Mouse (Mus musculus) c-Kit-positive CD71-positive TER-119-negative erythroid progenitor cells, embryonic 14.5 days (primary cell): ENCODE results near the gene Sorl1.
"Not testable (repeated sequence)": the region's sequence is repeated elsewhere in the genome, so short reads cannot be mapped to it uniquely, and the experiment has no call there.

Source experiments
- DNase-seq: peaks from one replicate; pipeline ENCODE4 v3.0.0-alpha.2; 2013; ENCODE audit warnings: low read depth

The Sorl1 gene

DNA sequence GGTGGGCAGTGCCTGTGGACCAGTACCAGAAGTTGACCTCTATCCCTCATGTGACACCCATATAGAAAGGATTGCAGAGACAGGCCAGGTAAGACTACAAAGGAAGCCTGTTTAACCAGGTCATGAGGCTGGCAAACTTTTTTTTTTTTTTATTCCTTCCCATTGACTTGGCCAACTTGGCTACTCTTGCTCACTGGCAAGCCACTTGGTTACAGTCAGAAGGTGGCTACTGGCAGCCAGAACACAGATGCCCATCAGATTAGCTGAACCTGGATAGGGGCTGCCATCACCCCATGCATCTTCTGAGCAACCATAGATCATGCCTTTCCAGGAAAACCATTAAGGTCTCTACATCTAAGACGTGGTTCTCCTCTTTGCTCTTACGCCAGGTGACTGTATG is 31.3 kb downstream of the Sorl1 start:
- DNase-seq: no peak

DNA sequence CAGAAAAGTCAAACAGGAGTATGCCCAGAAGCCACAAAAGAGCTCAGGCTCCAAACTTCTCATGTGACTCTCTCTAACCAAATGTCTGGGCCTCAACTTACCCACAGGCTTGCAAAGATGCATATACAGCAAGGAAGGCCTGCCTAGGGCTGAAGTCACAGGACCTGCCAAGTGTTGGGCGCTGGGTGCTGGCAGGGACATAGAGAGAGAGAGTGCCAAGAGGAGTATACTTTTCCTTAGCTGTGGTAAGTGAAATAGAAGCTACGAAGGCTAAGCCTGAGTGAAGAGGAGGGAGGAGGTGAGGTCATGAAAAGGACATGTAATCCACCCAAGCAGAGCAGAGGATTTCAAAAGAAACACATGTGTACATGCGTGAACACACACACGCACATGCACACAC is 32.5 kb downstream of the Sorl1 start:
- DNase-seq: no peak

DNA sequence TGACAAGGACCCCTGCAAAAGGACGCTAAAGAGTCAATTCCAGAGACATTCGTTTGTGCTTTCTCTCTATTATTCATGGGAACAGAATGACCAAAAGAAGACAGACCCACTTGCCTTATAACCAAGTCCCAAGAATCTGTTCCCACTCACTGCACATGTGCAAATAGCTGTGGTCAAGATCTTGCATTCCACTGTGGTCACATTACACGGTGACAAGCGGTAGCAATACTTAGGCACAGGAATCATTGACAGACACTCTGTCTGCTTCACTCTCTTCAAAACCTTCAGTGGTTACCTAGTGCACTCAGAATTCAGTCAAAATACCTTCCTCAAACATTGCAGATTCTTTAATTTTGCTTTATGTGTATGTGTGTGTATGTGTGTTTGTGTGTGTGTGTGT is 36.2 kb downstream of the Sorl1 start:
- DNase-seq: no peak

DNA sequence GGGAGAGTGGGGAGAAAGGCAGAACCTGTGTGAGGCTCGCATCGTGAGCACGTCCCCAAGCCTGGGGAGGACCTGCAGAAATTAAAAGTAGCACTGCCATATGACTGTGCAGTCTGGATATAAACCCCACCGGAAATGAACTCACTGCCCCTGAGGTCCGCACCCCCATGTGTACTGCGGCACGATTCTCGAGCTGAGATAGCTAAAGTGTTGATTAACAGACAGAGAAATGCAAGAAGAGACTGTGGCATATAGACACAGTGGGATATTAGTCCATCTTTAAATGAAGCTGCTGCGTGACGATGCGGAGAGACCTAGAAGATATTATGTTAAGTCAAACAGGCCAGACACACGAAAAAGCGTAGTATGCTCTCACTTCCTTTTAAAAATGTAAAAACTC is 38.1 kb downstream of the Sorl1 start:
- DNase-seq: no peak

DNA sequence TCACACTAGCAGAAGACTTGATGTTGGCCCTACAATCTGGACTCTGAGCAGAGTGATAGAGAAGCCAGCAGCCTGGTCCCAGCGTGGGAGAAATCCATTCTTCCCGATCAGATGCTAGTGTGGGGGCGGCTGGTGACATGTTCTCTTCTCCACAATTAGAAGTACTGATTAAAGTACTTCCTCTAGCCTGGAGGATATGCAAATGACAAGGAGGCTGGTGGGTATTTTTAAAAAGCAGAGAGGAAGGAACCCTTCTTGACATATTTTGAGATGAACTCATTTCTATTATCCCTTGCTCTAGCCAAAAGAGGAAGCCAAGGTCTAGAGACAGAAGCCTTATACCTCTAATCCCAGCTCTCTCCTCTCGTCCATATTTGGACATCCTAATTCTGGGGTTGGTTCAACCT is 40.4 kb downstream of the Sorl1 start:
- DNase-seq: no peak

DNA sequence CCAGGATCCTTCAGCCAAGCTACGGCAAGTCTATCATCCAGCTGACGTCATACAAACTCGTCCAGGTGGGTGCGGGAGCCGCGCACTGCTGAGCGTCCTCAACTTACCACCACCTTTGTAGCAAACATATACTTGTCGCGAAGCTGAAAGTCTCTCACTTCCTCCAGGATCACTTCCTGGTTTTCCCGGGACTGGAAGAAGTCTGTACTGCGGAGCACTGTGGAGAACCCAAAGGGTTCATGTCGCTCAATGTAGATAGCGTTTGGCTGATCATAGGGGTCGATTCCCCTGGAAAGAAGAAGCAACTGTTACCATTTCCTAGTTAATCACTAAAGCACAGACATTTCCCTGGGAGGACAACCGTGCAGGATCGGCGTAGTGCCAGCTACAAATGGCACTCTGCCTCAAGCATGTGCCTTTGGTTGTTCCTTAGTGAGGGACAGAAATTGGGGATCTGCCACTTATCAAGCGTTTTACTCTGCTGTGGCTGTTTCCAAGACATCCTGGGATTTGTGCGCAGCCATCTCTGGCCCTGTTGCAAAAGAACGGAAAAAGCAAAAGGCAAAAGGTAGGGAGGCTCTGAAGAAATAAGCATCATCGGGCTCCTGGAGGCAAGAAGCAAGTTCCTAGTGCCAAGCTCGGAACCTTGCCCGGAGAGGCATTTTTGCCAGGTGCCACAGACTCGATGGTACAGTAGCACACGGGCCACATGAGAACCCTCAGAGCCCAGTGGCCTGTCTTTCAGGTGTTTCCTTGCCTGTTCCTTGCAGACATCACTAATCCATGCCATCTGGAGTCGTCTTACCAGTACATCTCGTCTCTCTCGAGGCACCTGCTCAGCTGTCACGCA is 42.2 kb downstream of the Sorl1 start:
- no peak for DNase-seq

DNA sequence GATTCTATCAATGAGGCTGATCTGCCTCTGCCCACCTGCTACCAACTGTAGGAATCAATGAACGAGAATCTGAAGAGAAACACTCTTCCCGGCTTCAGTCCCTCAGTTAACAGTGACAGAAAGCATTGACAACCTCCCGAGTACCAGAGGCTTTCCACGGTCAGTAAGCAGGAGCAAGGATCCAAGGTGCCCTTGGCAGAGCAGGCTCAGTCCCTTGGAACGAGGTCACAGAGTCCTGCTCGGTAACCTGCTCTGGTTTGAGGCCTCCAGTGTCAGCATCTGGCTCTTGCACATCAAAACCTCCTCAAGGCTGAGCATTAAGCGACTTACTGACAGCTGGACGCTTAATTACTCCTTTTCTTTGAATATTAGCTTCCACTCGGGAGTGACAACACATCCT is 43.4 kb downstream of the Sorl1 start:
- DNase-seq: no peak

DNA sequence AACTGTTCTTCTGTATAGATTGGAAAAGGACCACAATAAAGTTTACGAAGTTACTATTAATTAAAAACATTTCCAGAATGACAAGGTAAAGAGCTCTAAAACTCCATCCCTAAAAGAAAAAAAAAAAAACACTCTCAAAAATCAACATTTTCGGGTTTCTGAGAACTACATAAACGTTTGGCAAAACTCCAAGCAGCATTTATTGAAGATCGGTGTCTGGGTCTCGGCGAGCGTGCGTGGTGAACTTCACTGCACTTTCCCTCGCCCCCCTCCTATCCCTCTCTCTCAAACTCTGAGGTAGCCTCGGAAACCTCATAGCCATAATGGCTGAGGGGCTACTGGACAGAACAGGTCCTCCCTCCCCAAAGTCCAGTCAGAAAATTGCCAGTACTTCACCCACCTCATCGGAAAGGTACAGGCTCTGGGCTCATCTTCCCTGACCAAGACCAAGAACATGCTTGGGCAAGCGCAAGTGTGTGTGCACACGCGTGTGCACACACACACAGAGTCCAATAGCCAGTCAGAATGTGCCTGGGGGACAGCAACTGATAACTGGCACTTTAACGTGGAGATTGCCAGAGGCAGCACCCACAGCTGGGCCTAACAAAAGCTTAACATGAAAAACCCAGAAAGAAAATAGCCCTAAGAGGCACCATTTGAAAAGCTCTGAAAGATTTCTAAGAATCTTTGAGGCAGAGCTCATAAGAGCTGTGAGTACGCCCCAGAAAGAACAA is 46.8 kb downstream of the Sorl1 start:
- no peak for DNase-seq

DNA sequence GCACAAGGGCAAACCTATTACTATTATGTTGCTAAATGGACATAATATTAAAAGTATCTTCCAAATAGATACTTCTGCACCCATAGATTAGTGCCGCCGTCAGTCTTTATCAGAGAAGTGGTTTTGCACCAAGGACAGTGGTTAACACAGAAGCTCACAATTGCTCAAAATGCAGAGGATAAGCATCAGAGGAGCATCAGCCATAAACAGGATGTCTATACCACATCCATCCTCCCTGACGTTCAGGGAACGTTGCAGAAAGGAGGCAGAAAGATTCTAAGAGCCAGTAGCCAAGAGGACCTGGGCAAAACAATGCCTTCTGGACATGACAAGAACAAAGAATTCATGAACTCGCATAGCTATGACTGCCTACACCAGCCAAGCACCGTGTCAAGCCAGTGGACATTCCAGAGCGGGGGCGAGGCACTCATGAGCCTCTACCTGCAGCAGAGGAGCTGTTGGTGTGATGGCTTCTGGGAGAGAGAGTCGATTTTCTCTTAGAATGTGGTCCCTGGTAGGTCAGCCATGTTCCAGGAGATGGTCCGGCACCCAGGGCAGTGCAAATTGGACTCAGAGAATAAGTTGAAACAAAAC is 47.7 kb downstream of the Sorl1 start:
- DNase-seq: no peak

DNA sequence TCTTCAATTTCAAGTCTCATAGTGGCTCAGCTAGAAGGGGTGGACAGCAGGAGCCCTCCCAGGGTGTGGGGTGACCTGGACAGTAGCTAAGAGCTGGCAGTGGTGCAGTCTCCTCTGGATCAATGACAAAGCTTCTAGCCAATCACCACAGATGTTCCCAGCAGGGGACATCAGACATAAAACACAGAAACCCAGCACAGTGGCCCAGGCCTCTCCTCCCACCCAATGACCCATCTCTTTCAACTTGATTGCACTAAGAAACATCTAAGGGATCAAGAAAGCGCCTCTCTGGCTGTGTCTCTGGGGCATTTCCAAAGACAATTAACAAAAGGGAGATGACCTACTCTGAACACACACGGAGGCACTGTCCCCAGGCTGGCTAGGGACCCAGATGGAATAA is 48.9 kb downstream of the Sorl1 start:
- no peak for DNase-seq

DNA sequence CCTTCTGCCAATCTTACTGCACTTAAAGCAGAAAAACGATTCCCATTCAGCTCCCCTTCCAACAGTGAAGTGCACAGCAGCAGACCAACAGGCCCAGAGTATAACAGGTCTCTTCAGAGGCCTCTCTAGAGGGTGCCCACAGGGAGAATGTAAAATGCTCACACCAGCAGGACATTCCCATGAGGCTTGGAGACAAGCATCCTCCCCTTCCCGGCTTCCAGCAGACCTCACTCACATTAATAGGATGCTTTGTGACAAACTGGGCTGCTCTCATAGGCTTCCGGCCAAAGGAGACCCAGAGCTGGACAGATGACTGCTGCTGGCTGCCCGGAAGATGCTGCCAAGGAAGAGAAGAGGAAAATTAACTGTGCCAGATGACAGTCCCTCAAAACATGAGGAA is 52.1 kb downstream of the Sorl1 start:
- no peak for DNase-seq

DNA sequence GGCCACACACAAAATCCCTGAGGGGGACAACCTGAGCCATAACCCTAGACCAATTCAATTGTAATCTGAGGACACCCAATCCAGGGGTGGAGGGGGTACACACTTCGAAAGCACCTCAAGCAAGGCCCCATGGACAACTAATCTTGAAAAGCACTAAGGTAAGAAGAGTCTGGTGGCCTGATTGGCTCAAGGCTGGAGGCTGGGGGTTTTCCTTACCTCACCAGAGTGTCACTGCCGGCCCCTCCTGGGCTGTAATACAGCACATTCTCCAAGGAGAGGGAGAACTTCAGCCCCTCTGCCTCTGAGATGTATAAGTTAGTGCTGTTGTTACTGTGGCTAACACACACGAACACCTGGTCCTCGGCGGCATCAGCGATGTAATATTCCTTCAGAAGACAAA is 53.2 kb downstream of the Sorl1 start:
- no peak for DNase-seq

DNA sequence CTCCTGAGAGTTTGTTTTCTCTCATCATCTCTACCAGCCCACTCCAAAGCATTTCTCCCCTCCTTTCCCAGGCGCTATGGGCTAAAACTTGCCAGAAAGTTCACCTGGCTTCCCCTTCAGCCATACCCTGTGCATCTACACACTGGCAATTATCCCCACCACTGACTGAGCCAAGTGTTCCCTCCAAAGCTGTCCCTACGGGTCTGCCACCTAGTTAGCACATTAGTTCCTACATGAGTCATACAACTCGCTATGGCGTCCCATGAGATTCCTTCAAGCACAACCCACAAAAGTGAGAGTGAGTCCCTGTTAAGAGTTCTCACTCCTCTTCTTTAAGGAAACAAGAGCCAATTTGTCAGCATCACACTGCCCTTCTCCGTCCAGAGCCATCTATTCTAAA is 54.6 kb downstream of the Sorl1 start:
- no peak for DNase-seq

DNA sequence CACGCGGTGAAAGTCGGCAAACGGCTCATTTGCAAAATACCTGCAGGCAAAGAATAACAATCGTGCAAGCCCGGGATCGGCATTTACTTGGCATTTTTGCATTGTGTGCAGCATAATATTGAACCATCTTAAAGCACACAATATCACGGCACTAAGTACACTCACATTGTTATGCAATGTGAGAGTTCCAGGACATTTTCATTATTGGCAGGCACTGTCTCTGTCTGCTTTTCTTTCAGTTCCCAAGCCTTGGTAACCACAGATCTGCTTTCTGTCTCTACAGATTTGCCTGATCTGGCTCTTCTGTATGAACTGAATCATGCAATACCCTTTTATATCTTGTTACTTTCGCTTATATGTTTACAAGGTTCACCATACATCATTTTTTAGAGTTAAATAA is 56.1 kb downstream of the Sorl1 start:
- DNase-seq: no peak

DNA sequence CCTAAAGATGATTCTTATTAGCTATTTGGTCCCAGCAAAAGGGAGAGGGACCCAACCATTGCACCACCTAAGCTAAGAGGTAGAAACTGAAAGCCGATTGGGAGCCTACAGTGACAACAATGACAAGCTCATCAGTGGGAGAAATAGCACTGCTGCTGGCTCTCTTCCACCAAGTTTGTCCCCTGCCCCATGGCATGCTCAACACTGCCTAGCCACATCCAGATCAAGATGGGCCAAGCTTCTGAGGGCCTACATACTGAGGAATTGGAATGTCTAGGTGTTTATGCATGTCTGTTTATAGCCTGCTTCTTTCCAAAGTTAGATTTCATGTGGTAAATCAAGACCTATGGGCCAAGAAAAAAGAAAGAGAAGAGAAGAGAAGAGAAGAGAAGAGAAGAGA is 58.3 kb downstream of the Sorl1 start:
- DNase-seq: no peak

DNA sequence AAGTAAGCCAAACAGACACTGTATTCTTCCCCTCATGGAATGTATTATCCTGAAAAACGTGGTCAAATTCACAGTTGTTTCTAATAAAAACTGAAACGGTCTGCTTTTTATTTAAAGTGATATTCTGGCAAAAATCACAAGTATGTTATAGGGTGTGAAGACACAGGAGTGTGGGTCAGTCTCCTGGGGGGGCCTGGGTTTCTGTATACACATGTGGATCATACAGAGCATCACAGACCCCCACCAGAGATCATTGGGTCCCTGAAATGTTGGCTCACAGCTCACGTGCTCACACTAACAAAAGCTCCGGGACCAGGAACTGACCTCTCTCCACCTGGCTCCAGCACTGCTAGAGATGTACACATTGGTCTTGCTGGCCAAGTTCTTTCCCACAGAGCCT is 60.7 kb downstream of the Sorl1 start:
- no peak for DNase-seq

DNA sequence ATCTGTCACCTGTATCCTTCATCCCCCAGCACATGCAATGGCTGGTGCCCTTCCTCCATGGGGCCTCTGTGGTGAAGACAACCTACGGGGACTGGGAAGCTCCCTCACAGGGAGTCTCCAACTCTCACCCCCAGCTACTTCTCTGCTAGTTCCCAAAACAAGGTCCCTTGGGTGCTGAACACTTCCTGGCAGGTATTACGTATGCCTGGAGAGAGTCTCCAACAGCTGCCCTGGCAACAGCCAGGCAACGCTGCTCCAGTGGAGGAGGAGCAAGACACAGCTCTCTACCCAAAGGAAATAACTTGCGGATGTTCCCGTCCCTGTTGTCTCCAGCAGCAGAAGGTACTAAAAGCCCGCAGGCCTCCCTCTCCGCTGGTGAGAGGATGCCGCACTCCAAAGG is 61.8 kb downstream of the Sorl1 start:
- no peak for DNase-seq

DNA sequence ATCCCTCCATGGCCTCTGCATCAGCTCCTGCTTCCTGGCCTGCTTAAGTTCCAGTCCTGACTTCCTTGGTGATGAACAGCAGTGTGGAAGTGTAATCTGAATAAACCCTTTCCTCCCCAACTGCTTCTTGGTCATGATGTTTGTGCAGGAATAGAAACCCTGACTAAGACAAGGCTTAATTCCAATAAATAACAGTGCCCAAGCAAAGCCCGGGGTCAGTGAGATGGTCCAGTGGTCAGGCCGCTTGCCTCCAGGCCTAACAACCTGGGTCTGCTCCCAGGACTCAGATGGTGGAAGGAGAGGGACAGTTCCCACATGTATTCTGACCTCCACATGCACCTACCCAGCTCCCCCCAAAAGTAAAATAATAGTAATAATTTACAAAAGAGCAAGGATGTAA is 65.1 kb downstream of the Sorl1 start:
- DNase-seq: not testable (repeated sequence)

DNA sequence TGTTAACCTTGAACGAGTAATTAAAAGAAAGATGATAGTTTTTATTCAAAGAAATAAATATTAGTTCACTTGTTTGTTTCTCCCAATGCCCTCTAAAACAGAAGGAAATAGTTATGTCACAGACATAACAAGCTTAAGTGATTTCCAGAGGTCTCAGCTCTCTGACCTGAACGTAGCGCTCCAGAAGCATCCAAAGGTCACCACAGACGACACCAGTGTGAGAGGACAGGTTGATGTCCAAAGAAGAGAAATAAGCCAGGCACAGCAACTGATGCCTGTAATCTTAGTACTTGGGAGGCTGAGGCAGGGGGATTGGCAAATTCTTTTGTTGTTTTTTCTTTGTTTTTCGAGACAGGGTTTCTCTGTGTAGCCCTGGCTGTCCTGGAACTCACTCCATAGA is 67.5 kb downstream of the Sorl1 start:
- no peak for DNase-seq

DNA sequence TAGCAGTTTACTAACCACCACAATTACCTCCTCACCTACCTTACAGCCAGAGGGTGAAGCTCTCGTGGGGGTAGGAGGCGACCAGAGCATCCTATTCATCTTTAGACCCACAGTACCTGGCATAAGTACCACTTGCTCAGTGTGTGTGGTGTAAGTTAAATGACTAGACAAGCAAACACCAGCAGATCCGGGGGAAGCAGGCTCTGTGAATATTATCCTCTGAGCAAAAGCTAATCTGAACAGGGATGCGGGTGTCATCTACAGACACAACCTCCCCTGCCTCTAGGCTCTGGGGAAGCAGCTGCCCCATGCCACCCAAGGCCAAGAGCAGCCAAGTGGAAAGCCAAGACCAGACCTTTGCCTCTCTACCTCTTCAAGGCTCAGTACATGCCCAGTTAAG is 68.7 kb downstream of the Sorl1 start:
- DNase-seq: no peak

DNA sequence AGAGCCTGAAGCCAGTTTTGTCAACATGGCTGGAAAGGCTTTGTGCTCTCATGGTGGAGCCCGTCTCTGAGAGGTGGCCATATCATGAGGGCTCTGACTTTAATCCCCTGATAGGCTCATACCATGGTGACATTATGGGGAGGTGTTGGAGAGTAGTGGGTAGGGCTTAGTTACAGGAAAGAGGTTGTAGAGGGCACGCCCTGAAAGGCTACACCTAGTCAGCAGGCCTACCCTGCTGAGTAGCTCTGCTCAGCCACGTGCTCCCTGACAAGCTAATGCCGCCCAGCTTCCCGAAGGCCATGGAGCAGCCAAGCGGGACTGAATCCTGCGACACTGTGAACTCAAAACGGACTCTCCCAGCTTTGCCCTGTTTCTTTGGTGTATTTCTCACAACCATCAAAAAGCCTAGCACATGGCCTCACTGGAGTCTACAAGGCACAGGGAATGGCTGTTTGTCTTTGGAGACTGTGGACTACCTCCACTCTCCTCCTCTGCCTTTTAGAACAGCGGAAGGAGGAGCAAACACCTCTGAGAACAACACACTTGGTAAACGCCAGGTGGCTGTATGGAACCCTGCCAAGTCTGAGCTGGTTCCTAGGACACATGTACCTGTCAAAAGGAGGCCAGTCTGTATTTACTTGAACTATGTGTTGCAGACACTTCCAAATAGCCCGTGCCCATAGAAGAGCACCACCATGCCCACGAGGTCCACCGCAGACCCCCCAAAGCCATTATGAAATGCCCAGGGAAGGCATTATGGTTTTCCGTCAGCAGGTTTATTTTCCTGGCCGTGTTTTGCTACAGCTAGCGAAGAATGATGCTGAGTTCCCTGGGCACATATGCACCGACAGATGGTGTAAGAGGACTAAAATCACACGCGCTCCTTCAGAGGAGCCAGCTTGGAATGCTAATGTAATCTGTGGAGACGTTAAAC is 69.5 kb downstream of the Sorl1 start:
- DNase-seq: no peak

DNA sequence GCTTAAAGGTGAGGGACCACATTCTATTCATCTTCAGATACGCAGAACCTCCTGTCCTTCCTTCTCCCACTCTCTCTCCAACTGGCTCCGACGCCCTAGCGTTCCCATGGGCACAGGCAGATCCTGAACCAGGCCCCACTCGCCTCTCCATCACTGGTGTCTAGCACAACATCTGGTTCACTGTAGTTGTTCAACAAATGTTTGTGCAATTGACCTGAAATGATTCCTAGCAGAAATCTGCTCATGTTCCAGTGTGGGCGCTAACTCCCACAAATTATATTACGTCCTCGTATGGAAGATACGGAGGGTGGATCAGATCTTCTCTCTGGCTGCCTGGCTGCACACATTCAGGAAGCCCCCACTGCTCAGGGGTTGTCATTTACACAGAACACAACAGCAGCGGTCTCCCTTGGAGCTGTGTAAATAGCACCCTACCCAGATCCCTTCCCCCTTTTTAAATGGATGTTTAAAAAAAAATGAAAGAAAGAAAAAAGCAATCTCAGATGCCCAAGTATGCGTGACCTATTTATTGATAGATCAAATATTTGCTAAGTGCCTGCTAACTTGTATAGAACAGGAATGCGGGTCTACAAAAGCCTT is 70.4 kb downstream of the Sorl1 start:
- no peak for DNase-seq
